Mouse (Mus musculus) heart, postnatal 25 days (tissue): ENCODE measurements around the gene Gm3045. TPM values are rescaled to one million over a fixed set of nuclear protein-coding genes. Genes with fewer than 3 reads are reported as not detected.

Source experiments
- DNase-seq: peaks from one replicate; pipeline ENCODE4 v3.0.0; 2022; ENCODE audit warnings: low spot score
- intact Hi-C: fragments of 180-260 bp; cut with DNase I; formaldehyde crosslinking; loops from one replicate; pipeline ENCODE4 v1.15.1; 2025
- total RNA-seq, 2 experiments: library from RNA; stranded (reverse); gene quantifications; 2 replicates each; pipeline ENCODE4 v1.2.3; 2021

The Gm3045 gene
- total RNA-seq, 2 experiments from 2014 or later, result not detected

DNA sequence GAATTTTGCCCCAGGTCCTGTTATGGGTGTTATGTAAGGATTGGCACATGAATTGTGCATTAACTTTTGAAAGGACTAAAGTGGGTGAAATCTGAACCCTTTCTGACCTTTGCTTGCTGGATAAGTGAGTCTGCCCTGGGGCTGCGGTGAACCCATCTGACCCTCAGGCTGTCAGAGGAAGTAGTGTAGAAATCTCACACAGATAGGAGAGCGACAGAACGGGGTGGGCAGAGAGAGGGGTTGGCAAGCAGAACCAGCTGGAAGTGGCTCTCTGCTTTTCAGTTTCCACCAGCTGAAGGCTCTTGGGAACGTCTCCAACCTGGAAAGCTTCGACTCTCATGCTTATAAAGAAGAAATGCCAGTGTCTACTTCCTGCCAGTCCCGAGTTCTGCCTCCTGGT lies 50.9 kb downstream of the Gm3045 start:
- no peak for DNase-seq
- intact Hi-C loops, result loop anchor here (2.0 to 5.0 kb wide), 4 partner anchors 75 to 282 kb away; no protein-coding TSS in a partner anchor

DNA sequence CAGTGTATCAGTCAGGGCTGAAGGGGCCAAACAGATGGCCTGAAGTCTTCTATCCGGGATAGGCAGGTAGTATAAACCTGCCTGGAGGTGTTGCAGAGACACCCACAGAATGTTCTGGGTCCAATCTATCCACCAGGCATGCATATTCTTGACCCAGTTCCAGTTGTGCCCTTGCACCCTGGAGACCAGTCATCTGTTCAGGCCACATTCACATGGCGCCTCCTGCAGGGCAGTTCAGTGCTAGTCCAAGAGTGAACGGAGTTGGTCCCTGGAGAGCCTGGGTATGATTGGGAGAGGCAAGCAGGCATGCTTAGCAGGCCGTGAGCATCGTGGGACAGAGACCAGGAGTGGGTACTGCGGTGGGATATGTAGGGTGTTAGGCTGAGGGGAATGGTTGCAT lies 51.6 kb downstream of the Gm3045 start:
- no peak for DNase-seq
- intact Hi-C loops, result loop anchor here (5.0 kb wide), 3 partner anchors 74 to 179 kb away; no protein-coding TSS in a partner anchor

DNA sequence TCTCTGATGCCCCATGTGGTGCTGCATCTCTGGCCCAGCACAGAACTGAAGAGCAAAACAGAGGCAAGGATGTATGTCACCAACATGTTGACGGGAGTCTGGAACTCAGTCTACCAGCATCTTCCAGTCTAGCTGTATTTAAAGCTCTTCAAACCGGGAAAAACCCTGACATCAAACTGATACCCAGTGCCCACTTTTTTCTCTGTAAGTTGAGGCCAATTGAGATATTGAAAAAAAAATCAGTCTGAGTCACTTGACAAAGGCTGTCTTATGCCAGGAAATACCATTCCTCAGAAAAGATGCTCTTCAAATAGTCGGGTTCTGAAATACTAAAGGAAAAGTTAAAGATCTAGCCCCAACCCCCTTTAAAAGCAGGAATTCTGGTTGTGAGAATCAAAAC lies 55.8 kb downstream of the Gm3045 start, which contains the start of gene Il9:
Gene Il9 (minus strand): TSS at position 101 of the 400 bp plus-strand sequence.
- DNase-seq, result no peak
- intact Hi-C loops, result no loop called here

Other genes starting within 250 kb of the Gm3045 start
- 1 to 10 TPM; 1.3 to 1.5 TPM for gene Tifab, start 247.7 kb upstream of the Gm3045 start, total RNA-seq
- not detected for gene Neurog1, start 174.4 kb upstream of the Gm3045 start, total RNA-seq
- 1 to 10 TPM; 1.7 to 1.8 TPM for gene Cxcl14, start 130.0 kb upstream of the Gm3045 start, total RNA-seq
- under 1 TPM in 1 of 2 experiments, not detected in 1; 0.08 TPM for gene Slc25a48, start 11.8 kb downstream of the Gm3045 start, total RNA-seq
- gene Il9, start 55.7 kb downstream of the Gm3045 start, total RNA-seq, result not detected
- under 1 TPM; 0.47 to 0.67 TPM for gene Fbxl21, start 95.9 kb downstream of the Gm3045 start, total RNA-seq
- not detected for gene Lect2, start 121.9 kb downstream of the Gm3045 start, total RNA-seq
- 10 to 100 TPM; 19.3 to 23.4 TPM for gene Tgfbi, start 182.9 kb downstream of the Gm3045 start, total RNA-seq